Mouse (Mus musculus): ENCODE measurements around the gene Soga1.

Gene Soga1

DNA sequence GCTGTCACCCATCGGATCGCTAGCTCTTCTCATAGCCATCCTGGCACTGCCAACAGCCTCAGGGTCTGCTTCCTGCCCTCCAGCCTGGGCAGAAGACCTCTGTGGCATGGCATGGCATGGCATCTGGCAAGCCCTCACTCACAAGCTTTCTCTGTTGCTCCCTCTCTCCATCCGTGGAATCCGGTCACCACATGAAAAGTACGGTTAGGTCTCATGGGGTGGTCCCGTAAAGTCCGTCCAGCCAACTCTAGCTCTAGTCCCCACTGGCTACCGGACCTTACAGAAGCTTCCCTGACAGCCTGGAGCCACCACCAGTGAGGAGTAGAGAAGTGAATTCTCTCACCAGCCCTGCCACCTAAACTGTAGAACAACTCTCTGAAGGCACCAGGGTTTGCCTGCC lies 2.3 kb upstream of the Soga1 start:
- DNase-seq (ENCODE audit: low spot score in 2 of 2): no peak

DNA sequence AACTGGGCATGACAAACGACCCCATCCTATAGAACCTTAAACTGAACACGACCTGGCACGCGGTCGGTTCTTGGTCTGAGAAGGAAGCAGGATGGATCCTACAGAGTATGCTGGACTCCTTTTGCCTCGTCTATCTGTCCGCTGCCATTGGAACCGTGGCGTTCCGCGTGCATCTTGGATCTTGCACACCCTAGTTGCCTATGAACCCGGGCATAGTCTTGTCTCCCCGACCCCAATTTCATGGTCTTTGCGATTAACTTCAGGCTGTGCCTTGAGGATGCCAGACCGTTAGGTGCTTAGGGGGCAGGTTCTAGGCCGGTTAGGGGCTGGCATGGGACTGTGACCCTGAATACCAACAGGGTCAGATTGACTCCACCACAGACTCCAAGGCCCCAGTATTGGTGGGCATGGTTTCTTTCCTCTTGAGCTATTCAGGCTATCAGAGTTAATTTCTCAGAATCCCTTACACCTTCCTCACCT lies 687 bp upstream of the Soga1 start:
- DNase-seq (ENCODE audit: low spot score in 2 of 2): no peak

DNA sequence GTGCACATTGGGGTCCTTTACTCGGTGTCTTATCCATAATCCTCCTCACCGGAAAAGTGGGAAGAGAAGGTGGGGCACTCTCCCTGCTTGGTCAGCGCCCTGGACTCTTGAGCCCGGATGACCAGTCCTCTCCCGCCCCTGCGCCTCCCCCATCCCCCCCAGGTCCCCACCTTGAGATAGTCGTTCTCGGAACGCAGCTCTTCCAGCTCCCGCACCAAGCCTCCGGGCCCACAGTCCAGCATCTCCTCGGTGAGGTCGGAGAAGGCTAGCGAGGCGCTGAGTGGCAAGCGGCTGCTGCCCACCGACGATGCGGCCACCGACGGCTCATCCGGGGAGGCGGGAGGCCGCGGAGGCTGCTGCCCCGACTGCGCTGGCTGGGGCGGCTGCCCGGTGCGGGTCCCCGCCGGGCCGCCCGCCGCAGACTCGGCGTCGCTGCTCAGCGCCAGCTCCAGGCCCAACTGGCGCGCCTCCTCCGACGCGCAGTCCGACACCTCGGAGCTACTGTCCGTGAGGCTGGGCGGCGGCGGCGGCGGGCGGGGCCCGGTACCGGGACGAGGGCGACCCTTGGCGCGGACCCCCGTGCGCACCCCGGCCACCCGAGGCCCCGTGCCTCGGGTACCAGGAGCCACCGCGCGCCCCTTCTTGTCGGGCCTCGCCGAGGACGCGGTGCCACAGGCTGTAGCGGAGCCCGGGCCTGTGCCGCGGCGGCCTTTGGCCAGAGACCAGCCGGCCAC lies 828 bp downstream of the Soga1 start:
- no peak for DNase-seq (ENCODE audit: low spot score in 2 of 2)

DNA sequence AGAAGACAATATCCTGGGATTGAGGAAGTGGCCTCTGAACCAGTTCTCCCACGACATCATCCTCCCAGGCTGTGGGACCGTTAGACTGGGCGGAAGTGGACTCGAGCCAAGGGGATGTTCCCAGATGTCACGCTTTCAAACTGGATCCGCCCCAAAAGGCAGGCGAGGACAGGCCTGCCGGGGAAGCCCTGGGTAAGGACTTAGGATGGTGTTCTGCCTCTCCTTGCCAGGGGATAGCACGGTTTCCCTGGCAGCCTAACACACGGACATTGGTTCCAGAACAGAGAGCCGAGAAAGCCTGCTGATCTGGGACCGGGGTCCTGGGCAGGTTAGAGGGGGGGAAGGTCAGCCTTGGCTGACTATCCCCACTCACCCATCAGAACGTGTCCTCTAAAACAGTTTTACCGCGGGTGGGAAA lies 1.4 kb downstream of the Soga1 start:
- DNase-seq (ENCODE audit: low spot score in 2 of 2): peak in 1 of 2 experiments; percentile 47

DNA sequence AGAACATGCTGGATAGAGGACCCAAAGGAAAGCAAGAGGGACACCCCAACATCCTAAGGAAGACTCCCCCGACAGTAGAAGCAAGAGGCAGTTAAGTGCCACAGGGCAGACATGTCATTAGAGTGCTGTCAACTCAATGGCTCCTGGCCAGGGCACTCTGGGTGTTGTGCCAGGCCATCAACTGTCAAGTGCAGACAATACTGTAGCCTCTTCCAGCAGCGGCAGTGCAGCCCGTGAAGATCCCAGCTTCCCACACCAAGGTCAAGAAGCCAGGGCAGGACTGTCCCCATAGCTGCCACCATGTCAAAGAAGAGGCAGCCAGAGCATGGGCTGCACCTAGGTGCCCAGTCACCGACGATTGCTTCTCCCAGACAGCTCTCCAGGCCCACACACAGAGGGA lies 1.9 kb downstream of the Soga1 start:
- no peak for DNase-seq (ENCODE audit: low spot score in 2 of 2)

DNA sequence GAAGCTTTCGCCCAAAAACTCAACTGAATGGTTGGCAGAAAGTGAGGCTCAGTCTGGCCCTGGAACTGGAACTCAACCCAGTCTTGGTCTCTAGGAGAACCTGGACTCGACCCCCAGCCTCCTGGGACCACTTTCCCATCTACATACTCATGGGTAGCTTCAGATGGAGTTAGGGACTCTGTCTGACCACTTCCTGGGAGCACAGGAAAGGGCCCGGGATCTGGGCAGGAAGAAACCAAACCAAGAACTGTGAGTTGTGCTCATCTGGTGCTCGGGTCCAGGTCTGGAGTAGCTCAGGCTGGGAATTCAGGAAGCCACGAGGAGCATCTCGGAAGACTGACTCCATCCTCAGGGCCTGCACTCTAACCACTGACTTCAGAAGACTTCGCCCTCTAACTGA lies 2.5 kb downstream of the Soga1 start:
- DNase-seq (ENCODE audit: low spot score in 2 of 2): no peak

DNA sequence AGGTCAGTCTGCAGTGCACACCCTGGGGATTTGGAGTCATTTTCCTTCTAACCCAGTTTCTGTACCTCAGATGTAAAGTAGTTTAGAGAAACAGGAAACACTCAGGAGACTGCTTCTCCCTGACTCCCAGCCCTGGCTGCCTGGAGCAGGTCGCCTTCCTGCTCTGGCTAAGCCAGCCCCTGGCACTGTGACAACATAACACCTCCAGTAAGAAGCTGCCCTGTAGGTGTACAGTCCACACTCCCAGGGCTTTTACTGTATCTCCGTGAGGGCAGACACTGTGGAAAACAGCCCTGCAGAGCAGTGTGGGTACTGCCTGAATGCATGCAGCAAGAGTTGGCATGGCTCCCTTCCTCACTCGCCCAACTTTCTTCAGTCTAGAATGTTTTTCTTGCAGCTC lies 3.4 kb downstream of the Soga1 start:
- DNase-seq (ENCODE audit: low spot score in 2 of 2): no peak

DNA sequence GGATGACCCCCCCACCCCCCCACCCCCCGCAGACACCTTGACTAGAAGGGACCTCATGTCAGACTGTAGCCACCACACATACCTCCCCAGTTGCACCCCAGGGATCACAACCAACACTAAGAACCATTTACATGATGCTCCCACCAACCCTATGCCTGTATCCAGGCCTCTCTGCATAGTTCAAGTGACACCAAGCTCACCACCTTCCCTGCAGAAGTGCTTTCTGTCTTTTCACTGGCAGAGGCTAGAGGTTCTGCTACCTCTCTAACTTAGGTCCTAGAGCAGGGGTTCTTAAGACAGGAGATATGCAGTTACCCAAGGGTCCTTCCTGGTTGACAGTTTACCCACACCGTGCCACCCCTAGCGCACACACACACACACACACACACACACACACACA lies 3.8 kb downstream of the Soga1 start:
- no peak for DNase-seq (ENCODE audit: low spot score in 2 of 2)

DNA sequence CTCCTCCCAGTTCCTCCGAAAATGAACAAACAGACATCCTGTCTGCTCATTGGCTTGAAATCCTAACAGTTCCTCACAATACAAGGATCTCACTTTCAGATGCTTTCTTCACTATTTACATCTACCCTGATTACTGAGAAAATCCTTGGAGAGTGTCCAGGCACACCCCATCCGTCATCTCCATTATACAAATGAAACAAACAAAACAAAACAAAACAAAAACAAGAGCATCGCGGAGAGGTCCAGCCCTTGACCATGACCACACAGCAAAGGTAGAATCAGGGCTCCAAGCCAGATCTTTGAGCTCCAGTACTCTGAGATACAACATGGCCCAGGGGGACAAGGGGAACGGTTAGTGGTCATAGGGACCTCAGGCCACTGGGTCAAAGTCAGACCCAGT lies 4.3 kb downstream of the Soga1 start:
- no peak for DNase-seq (ENCODE audit: low spot score in 2 of 2)

DNA sequence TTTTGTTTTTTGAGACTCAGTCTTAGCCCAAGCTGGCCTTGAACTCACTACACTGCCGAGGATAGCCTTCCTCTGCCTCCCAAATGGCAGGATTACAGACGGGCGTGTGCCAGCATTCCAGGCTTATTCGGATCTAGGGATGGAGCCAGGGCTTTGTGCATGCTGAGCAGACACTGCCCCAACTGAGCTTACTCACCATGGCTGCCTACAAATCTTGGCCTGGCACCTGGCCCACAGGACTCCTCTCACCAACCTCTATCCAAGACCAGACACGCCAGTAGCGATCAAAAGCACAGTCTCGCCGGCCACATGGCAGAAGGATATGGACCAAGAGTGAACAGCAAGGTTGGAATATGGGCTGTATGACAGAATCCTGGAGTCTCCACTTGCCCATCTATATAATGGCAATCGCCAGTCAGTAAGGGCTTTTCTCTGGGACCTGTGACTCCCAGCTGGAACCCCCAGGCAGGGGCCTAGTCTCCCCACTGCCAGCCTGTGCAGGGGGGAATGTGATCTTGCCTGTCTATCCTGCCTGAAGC lies 4.8 kb downstream of the Soga1 start:
- no peak for DNase-seq (ENCODE audit: low spot score in 2 of 2)

DNA sequence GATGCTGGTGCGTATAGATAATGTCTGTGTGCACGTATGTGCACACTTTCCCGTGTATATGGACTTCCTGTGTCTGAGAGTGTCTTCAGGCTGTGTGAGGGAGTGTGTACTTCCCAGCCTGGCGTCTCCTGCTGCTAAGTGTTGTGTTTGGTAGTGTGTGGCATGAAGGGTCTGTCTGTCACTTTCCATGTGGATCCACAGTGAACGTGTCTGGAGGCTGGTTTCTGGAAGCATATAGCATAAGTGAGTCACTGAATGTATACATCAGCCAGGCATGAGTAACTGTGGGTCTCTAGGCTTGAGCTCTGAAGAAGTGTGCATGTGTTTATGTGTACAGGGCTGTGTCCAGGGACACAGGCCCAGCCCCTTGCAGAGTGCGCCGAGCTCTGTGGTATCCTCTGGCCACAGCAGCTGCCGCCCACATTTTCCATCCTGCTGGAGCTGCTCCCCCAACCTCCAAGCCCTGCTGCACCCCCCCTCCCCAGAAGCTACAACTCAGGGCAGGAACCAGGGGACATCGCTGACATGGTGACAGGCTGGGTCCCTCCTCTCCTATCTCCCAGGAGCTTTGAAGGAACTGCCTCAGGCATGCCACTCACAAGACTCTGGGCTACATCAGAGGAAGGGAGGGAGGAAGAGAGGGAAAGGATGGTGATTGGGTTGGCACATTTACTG lies 5.5 kb downstream of the Soga1 start:
- DNase-seq (ENCODE audit: low spot score in 2 of 2): no peak

DNA sequence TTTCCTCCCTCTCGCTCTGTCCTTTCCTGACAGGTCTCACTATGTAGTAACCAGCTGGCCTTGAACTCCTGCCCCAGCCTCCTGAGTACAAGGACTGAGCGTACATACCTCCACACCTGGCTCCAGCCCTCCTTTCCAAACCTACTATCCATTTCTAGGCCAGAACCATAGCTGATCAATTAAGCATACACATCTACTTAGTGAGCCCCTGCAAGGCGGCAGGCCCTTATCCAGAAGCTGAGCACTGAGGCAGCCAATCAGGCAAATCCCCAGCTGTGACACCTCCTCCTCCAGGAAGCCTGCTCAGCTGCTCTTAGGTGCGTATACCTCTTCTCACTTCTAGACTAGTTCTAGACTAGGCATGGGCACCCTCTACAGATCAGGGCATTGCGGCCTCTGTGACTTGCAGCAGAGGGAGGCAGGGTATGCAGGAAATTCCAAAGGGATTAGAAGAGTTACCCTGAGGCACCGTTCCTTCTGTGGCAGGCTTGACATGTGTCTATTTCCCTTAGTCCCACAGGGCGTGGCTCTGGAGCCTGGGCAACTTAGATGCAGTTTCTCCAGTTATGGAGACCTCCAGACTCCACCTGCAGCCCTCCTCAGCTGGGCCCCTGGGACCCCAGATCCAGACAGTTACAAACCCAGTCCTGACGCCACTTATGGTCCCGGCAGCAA lies 6.6 kb downstream of the Soga1 start:
- no peak for DNase-seq (ENCODE audit: low spot score in 2 of 2)

DNA sequence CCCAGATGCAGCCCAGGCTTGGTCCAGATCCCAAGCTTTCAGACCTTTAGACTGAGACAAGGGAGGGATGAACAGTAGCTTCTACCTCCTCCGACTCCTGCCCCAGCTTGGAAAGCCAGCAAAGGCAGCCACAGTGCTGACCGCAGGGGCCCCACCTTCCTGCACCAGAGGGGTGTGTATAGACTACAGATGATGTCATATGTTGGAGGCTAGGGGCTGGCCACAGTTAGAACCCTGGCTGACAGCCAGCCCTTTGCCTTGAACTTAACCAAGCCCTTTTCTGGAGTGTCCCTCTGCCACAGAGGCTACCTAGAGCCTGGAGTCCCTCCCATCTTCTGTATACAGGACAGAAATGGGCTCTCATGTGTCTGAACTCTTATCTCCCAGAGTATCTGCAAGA lies 7.5 kb downstream of the Soga1 start:
- DNase-seq (ENCODE audit: low spot score in 2 of 2): no peak

DNA sequence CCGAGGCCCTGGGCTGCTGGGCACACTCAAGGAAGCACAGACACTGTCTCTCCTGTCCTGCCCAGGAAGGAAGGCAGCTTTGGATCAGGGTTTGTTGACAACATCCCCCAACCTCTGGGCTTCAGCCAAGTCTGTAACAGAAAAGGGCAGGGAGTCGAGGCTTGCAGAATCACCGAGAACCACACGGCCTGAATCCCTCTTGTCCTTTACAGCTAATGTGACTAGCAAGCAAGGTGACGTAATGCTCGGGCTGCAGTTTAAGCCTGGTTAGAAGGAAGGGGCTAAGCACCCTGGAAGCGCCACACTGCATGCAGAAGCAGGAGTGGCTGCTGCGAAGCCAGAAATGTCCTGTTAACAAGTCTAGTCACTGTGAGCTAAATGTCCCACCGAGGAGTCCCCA lies 8.7 kb downstream of the Soga1 start:
- DNase-seq (ENCODE audit: low spot score in 2 of 2): no peak

DNA sequence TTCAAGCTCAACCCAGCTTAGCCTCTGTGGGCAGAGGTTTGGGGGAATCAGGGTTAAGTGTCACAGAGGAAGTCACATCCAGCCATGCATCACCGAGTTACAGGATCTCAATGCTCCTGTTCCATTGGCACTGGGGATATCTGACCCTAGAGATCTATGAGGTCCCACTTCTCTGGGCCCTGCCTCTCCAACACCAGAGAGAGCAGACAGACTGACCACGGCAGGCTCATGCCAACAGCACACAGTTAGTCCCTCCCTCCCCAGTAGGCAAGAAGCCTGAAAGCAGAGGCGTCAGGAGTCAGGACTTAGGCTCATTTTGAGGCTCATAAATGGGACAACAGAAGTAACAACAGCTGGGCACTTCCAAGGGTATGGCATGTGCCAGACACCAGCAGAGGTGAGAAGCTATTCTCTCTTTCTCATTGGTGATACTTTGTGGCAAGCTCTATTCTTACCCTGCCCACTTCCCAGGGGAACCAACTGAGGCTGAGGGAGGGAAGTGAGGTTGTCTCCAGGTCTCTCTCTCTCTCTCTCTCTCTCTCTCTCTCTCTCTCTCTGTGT lies 9.2 kb downstream of the Soga1 start:
- no peak for DNase-seq (ENCODE audit: low spot score in 2 of 2)

DNA sequence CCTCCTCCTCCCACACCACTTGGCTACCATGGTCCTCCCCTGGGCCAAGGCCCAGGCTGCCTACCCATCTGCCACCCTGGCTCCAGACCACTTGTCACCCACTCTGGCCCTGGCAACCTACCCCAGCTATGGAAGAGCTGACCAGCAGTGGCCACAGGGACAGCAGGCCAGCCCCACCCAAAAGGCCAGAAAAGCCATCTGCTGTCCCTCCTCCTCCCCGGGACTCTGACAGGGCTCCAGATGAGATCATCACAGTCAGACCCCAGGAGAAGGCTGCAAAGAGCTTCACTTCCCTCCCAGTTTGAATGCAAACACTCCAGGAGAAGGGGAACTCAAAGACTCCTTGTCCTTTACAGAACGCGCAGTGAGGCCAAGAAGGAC lies 9.7 kb downstream of the Soga1 start:
- no peak for DNase-seq (ENCODE audit: low spot score in 2 of 2)

DNA sequence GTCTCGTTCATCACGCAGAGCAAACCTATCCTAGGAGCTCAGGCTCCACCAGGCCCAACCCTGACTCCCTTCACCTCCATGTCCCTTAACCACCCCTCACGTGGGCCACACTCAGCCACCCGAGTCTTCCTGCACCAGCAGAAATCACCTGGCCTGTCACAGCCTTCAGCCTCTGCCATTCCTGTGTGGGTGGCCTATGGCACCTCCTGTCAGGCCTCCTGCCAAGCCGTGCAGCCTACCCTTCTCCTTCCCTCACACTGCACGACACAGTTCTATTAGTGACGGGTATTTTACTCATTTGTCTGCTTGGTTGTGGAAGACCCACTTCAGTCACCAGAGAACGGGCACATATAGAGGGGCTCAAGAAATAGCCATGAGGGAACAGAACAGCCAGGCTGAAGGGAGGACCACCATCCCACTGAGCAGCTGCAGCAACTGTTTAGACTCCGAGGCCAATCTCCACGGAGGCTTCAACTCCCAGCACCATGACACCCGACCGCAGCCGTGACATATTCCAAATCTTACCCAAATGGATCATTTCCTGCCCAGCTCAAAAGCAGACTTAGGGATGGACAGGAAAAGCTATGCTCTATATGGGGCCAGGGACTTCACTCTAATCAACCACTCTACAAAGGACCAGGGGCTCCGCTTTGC lies 10.2 kb downstream of the Soga1 start:
- no peak for DNase-seq (ENCODE audit: low spot score in 2 of 2)

DNA sequence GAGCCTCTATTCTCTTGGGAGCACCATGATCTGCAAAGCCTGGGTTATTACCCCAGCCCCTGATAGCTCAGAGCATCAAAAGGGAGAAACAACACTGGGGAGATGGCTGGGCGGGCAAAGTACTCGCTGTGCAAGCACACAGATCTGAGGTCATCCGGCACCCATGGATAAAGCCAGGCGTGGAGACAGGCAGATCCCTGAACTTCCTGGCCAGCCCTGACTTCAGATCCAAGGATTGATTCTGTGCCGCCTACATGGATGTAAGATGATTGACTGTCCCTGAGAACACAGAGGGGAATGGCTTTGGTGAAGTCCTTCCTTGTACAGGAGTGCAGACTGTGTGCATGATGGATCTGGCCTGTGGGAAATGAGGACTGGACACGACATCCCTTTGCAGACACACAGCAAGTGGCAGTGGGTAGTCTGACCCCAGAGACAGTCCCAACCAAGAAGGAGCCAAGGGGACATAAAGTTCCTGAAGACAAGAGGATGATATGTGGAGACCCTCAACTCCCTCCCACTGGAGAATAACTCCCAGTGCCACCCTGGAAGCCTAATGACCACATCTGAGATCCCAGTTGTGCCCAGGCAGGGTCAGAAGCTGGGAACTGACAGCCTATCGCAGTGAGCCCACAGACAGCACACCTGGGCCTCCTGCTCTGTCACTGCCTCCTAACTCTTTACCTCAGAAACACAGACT lies 12.2 kb downstream of the Soga1 start:
- no peak for DNase-seq (ENCODE audit: low spot score in 2 of 2)

DNA sequence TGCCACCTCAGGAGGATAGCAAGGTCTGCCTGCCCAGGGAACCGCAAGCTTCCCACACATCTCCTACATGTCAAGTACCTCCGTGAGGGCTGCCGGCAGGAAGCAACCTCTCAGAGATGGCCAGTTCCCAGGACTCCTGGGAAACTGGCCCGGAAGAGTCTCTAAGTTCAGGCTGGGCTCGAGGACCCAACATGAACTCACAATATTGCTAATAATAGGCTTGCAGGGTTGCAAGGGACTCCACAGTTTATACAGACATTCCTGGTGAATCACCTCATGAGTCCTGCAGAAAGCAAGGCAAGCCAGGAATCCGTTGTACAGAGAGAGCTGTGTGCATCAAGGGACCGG lies 13.2 kb downstream of the Soga1 start:
- DNase-seq (ENCODE audit: low spot score in 2 of 2): no peak

DNA sequence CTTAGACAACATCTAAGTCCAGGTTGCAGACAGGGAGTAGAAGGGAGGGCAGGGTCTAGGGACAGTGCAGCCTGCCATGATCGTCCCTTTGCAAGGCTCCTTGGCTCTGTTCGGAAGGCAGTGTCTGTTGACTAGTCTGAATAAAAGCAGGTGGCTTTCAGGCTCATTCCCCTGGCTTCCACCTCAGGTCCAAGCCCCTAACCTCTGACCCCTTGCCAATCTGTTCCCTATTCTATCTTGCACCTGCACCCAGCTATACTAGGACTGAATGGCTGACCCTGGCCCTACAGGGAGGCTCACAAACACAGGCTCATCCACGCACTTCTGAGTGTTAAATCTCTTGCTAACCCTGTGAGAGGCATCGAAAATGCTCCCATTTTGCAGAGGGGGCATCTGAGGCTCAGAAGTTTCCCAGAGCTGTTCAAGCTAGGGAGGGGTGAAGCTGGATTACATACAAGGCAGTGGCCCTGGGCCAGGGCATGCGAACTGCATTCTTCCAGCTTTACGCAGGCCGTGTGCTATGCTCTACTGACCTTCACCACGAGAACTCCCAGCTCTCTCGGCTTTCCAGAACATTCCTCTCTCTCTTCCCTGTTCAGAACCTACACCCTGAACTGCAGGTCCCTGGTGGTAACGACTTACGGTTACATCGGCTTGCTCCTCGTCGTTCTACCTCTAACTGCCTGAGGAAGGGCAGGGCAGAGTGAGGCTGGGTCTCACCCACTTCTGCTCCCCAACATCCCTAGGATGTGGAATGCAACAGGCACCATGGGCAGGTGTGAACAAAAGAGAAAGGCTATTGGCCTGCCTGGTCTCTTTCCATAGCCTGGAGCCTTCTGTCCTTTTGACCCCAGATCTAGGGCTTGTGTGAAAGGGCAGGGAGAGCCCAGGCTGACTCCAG lies 13.8 kb downstream of the Soga1 start:
- DNase-seq (ENCODE audit: low spot score in 2 of 2): no peak

Measured in right cerebral cortex, postnatal 36 days (tissue).